Mouse (Mus musculus) ES-Bruce4 (cell line): ENCODE results near the gene Prkn.

Source experiments
- CTCF ChIP-seq: IDR thresholded peaks from one replicate; pipeline ENCODE4 v1.8.1; 2011; ENCODE audit warnings: low read depth, low read length
- EP300 ChIP-seq: IDR thresholded peaks from 2 replicates; pipeline ENCODE4 v1.6.1; 2011; ENCODE audit warnings: low read depth, low read length; ENCODE audit not compliant: insufficient read depth
- POLR2A ChIP-seq: IDR thresholded peaks from one replicate; pipeline ENCODE4 v1.8.1; 2011; ENCODE audit warnings: low read length; ENCODE audit not compliant: insufficient read depth

DNA sequence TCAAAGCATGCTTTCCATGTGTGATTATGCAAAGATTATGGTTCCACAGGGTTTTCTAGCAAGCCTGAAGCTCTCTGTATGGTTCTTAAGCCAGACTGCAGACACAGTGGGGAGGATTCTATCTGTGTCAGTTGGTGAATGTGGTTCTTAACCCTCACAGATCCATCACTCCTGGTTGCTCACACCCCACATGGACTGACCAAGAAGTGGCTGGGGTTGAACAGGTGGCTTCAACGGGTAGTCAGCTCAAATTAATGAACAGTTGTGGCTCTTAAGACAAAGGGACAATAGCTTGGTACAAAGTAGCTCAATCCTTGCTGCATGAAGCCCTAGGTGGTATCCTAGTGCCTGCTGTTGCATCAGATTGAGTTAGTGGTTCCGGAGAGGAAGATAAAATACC lies 193.4 kb downstream of the Prkn start:
- TF ChIP-seq POLR2A (no peak), CTCF (no peak), EP300 (no peak)
